Mouse (Mus musculus) liver, adult (tissue): ENCODE data around the gene Ppara.

ENCODE experiments used
- GATA4 ChIP-seq: IDR thresholded peaks from 2 replicates; pipeline ENCODE4 v1.6.1; 2014; ENCODE audit warnings: mild to moderate bottlenecking, low read length; ENCODE audit not compliant: insufficient replicate concordance

Gene Ppara

GRCm38 (mm10) chr15:85792819-85793218 lies 58.0 kb downstream of the Ppara start:
- no peak for TF ChIP-seq GATA4

GRCm38 (mm10) chr15:85795516-85795915 lies 60.7 kb downstream of the Ppara start:
- TF ChIP-seq GATA4, result no peak

GRCm38 (mm10) chr15:85798676-85799075 lies 63.9 kb downstream of the Ppara start:
- no peak for TF ChIP-seq GATA4

- no peak for TF ChIP-seq GATA4
These were observed 68.1 kb downstream of the Ppara start for GRCm38 (mm10) chr15:85802931-85803330.

GRCm38 (mm10) chr15:85806886-85807285 lies 72.1 kb downstream of the Ppara start:
- no peak for TF ChIP-seq GATA4

DNA sequence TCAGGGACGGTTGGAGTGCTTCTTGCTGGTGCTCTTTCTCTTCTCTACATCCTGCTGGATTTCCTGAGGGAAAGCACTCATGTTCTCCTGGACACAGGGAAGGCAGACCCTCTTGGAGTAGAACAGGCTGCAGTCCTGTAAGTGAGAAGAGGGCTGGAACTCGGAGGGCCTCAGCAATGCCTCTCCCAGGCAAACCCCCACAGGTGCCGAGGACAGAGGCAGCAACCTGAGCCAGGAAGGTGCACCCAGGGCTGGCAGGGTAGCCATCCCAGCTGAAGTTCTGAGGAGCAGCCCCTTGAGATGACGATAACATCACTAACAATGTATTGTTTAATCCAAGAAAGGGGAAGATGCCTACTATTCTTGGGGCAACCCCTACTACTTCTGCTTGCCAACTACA lies 72.6 kb downstream of the Ppara start:
- no peak for TF ChIP-seq GATA4

GRCm38 (mm10) chr15:85808031-85808430 lies 73.2 kb downstream of the Ppara start:
- TF ChIP-seq GATA4, result no peak

GRCm38 (mm10) chr15:85808434-85808833 lies 73.7 kb downstream of the Ppara start:
- TF ChIP-seq GATA4, result no peak

GRCm38 (mm10) chr15:85809091-85809490 lies 74.3 kb downstream of the Ppara start:
- peak; percentile 21; the same call in 1 of the 2 replicates for TF ChIP-seq GATA4

GRCm38 (mm10) chr15:85810462-85810805 lies 75.7 kb downstream of the Ppara start:
- TF ChIP-seq GATA4, result no peak

GRCm38 (mm10) chr15:85810806-85811521 lies 76.2 kb downstream of the Ppara start:
- TF ChIP-seq GATA4, result no peak; the same call in 1 of the 2 replicates

DNA sequence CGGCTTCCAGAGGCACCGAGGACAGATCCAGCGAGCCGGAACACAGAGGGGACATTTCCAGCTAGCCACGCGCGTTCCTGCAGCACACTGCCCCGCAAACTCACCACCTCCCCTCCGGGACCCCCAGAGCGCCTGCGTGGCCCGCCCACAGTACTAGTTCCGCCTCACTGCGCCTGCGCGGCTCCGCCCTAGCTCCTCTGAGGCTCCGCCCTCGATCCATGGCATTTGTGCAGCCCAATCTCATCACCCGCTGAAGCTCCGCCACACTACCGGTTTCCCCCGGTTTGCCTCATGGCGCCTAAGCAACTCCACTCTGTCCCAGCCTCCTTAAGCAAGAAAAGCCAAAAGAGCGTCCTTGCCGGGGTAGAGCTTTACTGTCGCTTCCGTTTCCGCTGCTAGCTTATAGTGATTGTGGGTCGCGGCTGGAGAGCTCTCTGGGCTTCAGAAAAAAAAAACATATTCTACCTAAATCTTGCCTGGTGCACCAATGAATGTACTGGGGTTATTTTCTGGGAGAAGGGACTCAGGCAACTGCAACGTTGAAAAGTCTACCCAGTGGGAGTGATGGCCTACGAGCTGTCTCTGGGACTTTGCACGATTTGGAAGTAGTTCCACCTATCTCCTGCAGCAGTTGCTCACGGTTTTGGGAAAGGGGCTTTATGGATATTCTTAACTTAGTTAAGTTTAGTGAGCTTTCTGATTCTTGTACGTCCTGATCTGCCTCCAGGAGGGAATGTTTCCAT lies 76.9 kb downstream of the Ppara start, which contains the start of gene Cdpf1:
Gene Cdpf1 (minus strand): TSS at position 163 of the 743 bp plus-strand sequence.
- no peak for TF ChIP-seq GATA4

DNA sequence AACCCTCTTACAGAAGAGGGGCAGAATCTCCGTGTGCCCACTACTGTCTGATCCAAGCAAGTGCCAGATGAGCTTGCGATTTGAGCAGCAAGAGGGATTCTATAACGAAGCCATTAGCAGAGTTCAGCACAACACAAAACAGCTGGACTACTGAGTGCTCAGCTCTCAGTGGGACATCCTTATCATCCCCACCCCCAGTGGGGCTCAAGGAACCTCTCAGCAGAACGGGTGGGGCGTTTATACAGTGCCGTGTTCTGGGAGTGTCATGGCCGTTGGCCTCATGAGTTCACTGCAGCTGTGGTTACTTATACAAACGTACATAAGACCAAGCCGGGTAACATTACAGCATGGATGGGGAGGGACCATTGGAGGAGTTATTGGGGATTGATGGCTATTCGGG lies 78.6 kb downstream of the Ppara start:
- TF ChIP-seq GATA4, result no peak

- no peak for TF ChIP-seq GATA4
These were observed 86.6 kb downstream of the Ppara start, which contains the start of gene Pkdrej for GRCm38 (mm10) chr15:85821203-85822010. Gene Pkdrej (minus strand): TSS chr15:85821734.

GRCm38 (mm10) chr15:85822011-85822359 lies 87.2 kb downstream of the Ppara start:
- TF ChIP-seq GATA4, result no peak

DNA sequence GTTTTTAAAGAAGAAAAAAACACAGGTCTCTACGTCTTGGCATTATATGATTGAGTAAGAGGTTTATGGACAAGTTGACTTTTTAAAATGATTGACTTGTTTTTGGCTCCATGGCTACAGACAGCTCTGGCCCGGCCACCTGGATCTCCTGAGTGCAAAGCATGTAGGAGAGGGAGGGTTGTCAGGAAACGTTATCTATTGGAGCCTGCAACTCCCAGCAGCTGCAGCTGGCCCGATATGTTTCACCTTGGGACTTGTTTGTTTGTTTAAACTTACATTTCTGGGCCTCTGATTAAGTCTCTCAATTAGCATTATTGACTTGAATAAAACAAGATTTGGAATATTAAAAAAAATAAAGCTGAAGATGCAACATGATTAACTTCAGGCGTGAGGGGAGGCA lies 91.9 kb downstream of the Ppara start:
- TF ChIP-seq GATA4, result no peak
